Mouse (Mus musculus) megakaryocyte-erythroid progenitor cell, adult 5-6 weeks (primary cell): ENCODE data around the gene Frmpd4. TPM values are rescaled to one million over a fixed set of nuclear protein-coding genes. Genes with fewer than 3 reads are reported as not detected.

Experiments
- ATAC-seq: replicated peaks from 2 replicates; pipeline ENCODE4 v1.8.0; 2016; ENCODE audit warnings: mild to moderate bottlenecking, inconsistent platforms; ENCODE audit not compliant: severe bottlenecking, poor library complexity, low FRiP score, low TSS enrichment
- total RNA-seq, 2 experiments: library from RNA; stranded (forward) in 1 of 2; stranded (reverse) in 1 of 2; fragments of 200-1000, 215-1000 nt in 1 of 2; fragments of >200 nt in 1 of 2; fragmentation: Nextera tagmentation in 1 of 2; gene quantifications; 2 replicates each; pipeline ENCODE4 v1.2.3; 2014 to 2017

Frmpd4 gene
- total RNA-seq (2014; fragmentation: Nextera tagmentation): not detected in 2 replicates
- total RNA-seq (2017): not detected in 2 replicates

GRCm38 (mm10) chrX:168577131-168577530, at the start of gene Frmpd4:
Gene Frmpd4, minus strand, starts transcription at chrX:168577231.
- ATAC-seq: no peak

- ATAC-seq: no peak
Observed at GRCm38 (mm10) chrX:168595193-168595592, 18.2 kb upstream of the Frmpd4 start.

- no peak for ATAC-seq
Observed at GRCm38 (mm10) chrX:168584303-168584702, 7.3 kb upstream of the Frmpd4 start.

GRCm38 (mm10) chrX:168571808-168572207, 5.2 kb downstream of the Frmpd4 start:
- ATAC-seq: no peak

GRCm38 (mm10) chrX:168569231-168569630, 7.8 kb downstream of the Frmpd4 start:
- ATAC-seq: no peak

GRCm38 (mm10) chrX:168505254-168505653, 71.8 kb downstream of the Frmpd4 start:
- no peak for ATAC-seq

GRCm38 (mm10) chrX:168455233-168455632, 121.8 kb downstream of the Frmpd4 start:
- no peak for ATAC-seq

GRCm38 (mm10) chrX:168431206-168431605, 145.8 kb downstream of the Frmpd4 start:
- ATAC-seq: no peak

GRCm38 (mm10) chrX:168429814-168430213, 147.2 kb downstream of the Frmpd4 start:
- no peak for ATAC-seq

GRCm38 (mm10) chrX:168415403-168415802, 161.6 kb downstream of the Frmpd4 start:
- ATAC-seq: peak; percentile 77

- no peak for ATAC-seq
Observed at GRCm38 (mm10) chrX:168403512-168403911, 173.5 kb downstream of the Frmpd4 start.

- no peak for ATAC-seq
Observed at GRCm38 (mm10) chrX:168350431-168350830, 226.6 kb downstream of the Frmpd4 start.

- no peak for ATAC-seq
Observed at GRCm38 (mm10) chrX:168349320-168350225, 227.5 kb downstream of the Frmpd4 start.

- ATAC-seq: no peak
Observed at GRCm38 (mm10) chrX:168338212-168338611, 238.8 kb downstream of the Frmpd4 start.

- ATAC-seq: no peak
Observed at GRCm38 (mm10) chrX:168325161-168325560, 251.9 kb downstream of the Frmpd4 start.

- no peak for ATAC-seq
Observed at GRCm38 (mm10) chrX:168312158-168312557, 264.9 kb downstream of the Frmpd4 start.

- ATAC-seq: no peak
Observed at GRCm38 (mm10) chrX:168310143-168310542, 266.9 kb downstream of the Frmpd4 start.

- no peak for ATAC-seq
Observed at GRCm38 (mm10) chrX:168292506-168292905, 284.5 kb downstream of the Frmpd4 start.

GRCm38 (mm10) chrX:168207034-168207433, 370.0 kb downstream of the Frmpd4 start:
- ATAC-seq: no peak

GRCm38 (mm10) chrX:168191944-168192343, 385.1 kb downstream of the Frmpd4 start:
- ATAC-seq: no peak

GRCm38 (mm10) chrX:168189563-168189962, 387.5 kb downstream of the Frmpd4 start:
- ATAC-seq: no peak
